Comparison of ENCODE assay signal across 9 mouse cellular contexts in genomic region chr4:65607184-65607631, GRCm38 (mm10). TPM values are rescaled to one million over a fixed set of nuclear protein-coding genes. Genes with fewer than 3 reads are reported as not detected.
DNase-seq lines count a peak whose midpoint lies in the region; ATAC-seq and TF ChIP-seq lines count a peak whose summit lies in the region.
"Had no signal": no experiment of that assay in that cellular context is flagged by ENCODE, and none has a peak within 500 bp of the region (broad histone marks: within the 10 kb centered on the region; RNA-seq: fewer than 3 reads in every experiment).

No protein-coding gene starts in this region.

- H3K36me3 ChIP-seq in heart, embryonic 13.5 days = peaks cover 5% of the 10 kb centered on the region; the same call in 1 of the 2 replicates
- peaks cover 3 to 42% of the 10 kb centered on the region in 2 experiments for H3K36me3 ChIP-seq in CH12.LX (replicated peaks in 1 of 2; ENCODE audit: control insufficient read depth in 1 of 2, insufficient read depth in 1 of 2, low read length in 1 of 2)
- no peaks in the 10 kb centered on the region for H3K36me3 ChIP-seq in liver, embryonic 15.5 days (replicated peaks)
- H3K36me3 ChIP-seq: embryonic facial prominence, embryonic 15.5 days had no signal

- intact Hi-C loops in heart, postnatal 36 days (cut with DNase I) = no loop called here

- no peak for TF ChIP-seq RAD21 in CH12.LX (IDR thresholded peaks at IDR 0.05; ENCODE audit: low read depth, low read length)

- dilution Hi-C loops in CH12.LX (cut with MboI; ENCODE audit: extremely low pct_ligation_motif_present, extremely low pct_unique_long_range_greater_than_20kb, low sequenced_read_pairs) = no loop called here

- DNase-seq in heart, postnatal 36 days = no peak
- DNase-seq in CH12.LX (ENCODE audit: extremely low read depth) = no peak
- peak; percentile 66 for DNase-seq in brain, adult 2 months (ENCODE audit: low read depth, low spot score)
- DNase-seq in thymus, postnatal 25 days = no peak
- no peak for DNase-seq in spleen, postnatal 4 days (ENCODE audit: low spot score in 2 of 2)
- DNase-seq: adrenal gland, postnatal 36 days had no signal

- in situ Hi-C loops in CH12.LX (cut with MboI; ENCODE audit: low pct_ligation_motif_present, low pct_unique_long_range_greater_than_20kb, low sequenced_read_pairs) = no loop called here

- ATAC-seq in heart, embryonic 13.5 days (ENCODE audit: extremely low read depth, insufficient number of reproducible peaks, low FRiP score, low TSS enrichment) = no peak
- peak; percentile 43; the same call in 1 of the 2 replicates for ATAC-seq in liver, embryonic 15.5 days (ENCODE audit: insufficient read depth)

- peak overlapping the region; percentile 72 for H3K27ac ChIP-seq in heart, embryonic 13.5 days (replicated peaks)
- H3K27ac ChIP-seq in CH12.LX (ENCODE audit: insufficient read depth, low read depth) = no peak overlapping the region
- H3K27ac ChIP-seq in liver, embryonic 15.5 days (replicated peaks) = no peak overlapping the region
- H3K27ac ChIP-seq: embryonic facial prominence, embryonic 15.5 days had no signal

- H3K27me3 ChIP-seq in heart, embryonic 13.5 days (replicated peaks) = no peaks in the 10 kb centered on the region
- no peaks in the 10 kb centered on the region for H3K27me3 ChIP-seq in CH12.LX (replicated peaks)
- H3K27me3 ChIP-seq in liver, embryonic 15.5 days = no peaks in the 10 kb centered on the region
- H3K27me3 ChIP-seq: embryonic facial prominence, embryonic 15.5 days had no signal

- H3K4me1 ChIP-seq in heart, embryonic 13.5 days = peaks cover 61% of the 10 kb centered on the region
- peaks cover 14 to 39% of the 10 kb centered on the region in 2 experiments for H3K4me1 ChIP-seq in CH12.LX (ENCODE audit: control insufficient read depth in 1 of 2, insufficient read depth in 2 of 2)
- H3K4me1 ChIP-seq in liver, embryonic 15.5 days (replicated peaks) = peaks cover 34% of the 10 kb centered on the region

- TF ChIP-seq POLR2A in CH12.LX (IDR thresholded peaks at IDR 0.05; ENCODE audit: low read depth, low read length) = no peak

- TF ChIP-seq EP300 in CH12.LX (IDR thresholded peaks at IDR 0.05; ENCODE audit: low read length) = no peak

- 22% methylated on average over 10 of the region's 10 CpGs for WGBS in heart, embryonic 13.5 days
- 43% methylated on average over 10 of the region's 10 CpGs for WGBS in liver, embryonic 15.5 days (ENCODE audit: insufficient replicate concordance)

- no peaks in the 10 kb centered on the region for H3K9me3 ChIP-seq in heart, embryonic 13.5 days
- no peaks in the 10 kb centered on the region for H3K9me3 ChIP-seq in CH12.LX (replicated peaks; ENCODE audit: low read length)
- no peaks in the 10 kb centered on the region for H3K9me3 ChIP-seq in liver, embryonic 15.5 days (replicated peaks)
- H3K9me3 ChIP-seq: embryonic facial prominence, embryonic 15.5 days had no signal

- H3K4me3 ChIP-seq in heart, embryonic 13.5 days = peak overlapping the region; percentile 36
- no peak overlapping the region for H3K4me3 ChIP-seq in CH12.LX (replicated peaks in 1 of 3; ENCODE audit: low read depth in 2 of 3, low read length in 2 of 3, poor library complexity in 1 of 3)
- H3K4me3 ChIP-seq in liver, embryonic 15.5 days (replicated peaks) = no peak overlapping the region
- H3K4me3 ChIP-seq: embryonic facial prominence, embryonic 15.5 days had no signal

- H3K4me2 ChIP-seq in heart, embryonic 13.5 days = peak overlapping the region; percentile 82
- H3K4me2 ChIP-seq in CH12.LX (ENCODE audit: insufficient read depth, low read depth, poor library complexity, severe bottlenecking) = peak overlapping the region; percentile 41; the same call in 1 of the 2 replicates
- H3K4me2 ChIP-seq in liver, embryonic 15.5 days = no peak overlapping the region; the same call in 1 of the 2 replicates
- H3K4me2 ChIP-seq: embryonic facial prominence, embryonic 15.5 days had no signal

- TF ChIP-seq CTCF in CH12.LX (conservative IDR thresholded peaks at IDR 0.05 in 1 of 2, IDR thresholded peaks at IDR 0.05 in 1 of 2; ENCODE audit: low read depth in 2 of 2, low read length in 2 of 2) = no peak

- peaks cover 67% of the 10 kb centered on the region for H3K79me2 ChIP-seq in CH12.LX (replicated peaks; ENCODE audit: control insufficient read depth, extremely low read depth, insufficient read depth, poor library complexity, severe bottlenecking)

- peak overlapping the region; percentile 62 for H3K9ac ChIP-seq in heart, embryonic 13.5 days
- H3K9ac ChIP-seq in CH12.LX (ENCODE audit: insufficient read depth, low read depth) = no peak overlapping the region
- no peak overlapping the region for H3K9ac ChIP-seq in liver, embryonic 15.5 days
- H3K9ac ChIP-seq: embryonic facial prominence, embryonic 15.5 days had no signal

TF ChIP-seq in CH12.LX, 34 proteins besides CTCF, POLR2A, EP300 and RAD21:
- TF ChIP-seq USF2 (conservative IDR thresholded peaks at IDR 0.05; ENCODE audit: low read depth, low read length) (no peak), MEF2A (IDR thresholded peaks at IDR 0.05; ENCODE audit: borderline replicate concordance, low read depth, low read length) (no peak), IRF4 (IDR thresholded peaks at IDR 0.05; ENCODE audit: low read depth, low read length) (no peak), MAZ (IDR thresholded peaks at IDR 0.05; ENCODE audit: low read depth, low read length) (no peak), GABPA (IDR thresholded peaks at IDR 0.05; ENCODE audit: insufficient replicate concordance, low read depth, low read length) (no peak), MYC (IDR thresholded peaks at IDR 0.05; ENCODE audit: low read depth, low read length) (no peak), KAT2A (IDR thresholded peaks at IDR 0.05; ENCODE audit: insufficient replicate concordance, low read length) (no peak), NRF1 (IDR thresholded peaks at IDR 0.05; ENCODE audit: low read depth, low read length) (no peak), ZMIZ1 (IDR thresholded peaks at IDR 0.05; ENCODE audit: low read depth, low read length) (no peak), ELF1 (IDR thresholded peaks at IDR 0.05; ENCODE audit: low read depth, low read length) (no peak), ZKSCAN1 (IDR thresholded peaks at IDR 0.05; ENCODE audit: borderline replicate concordance, low read depth, low read length) (no peak), E2F4 (IDR thresholded peaks at IDR 0.05; ENCODE audit: insufficient replicate concordance, low read depth, low read length) (no peak), POLR2AphosphoS2 (IDR thresholded peaks at IDR 0.05; ENCODE audit: low read depth, low read length) (no peak), CHD1 (IDR thresholded peaks at IDR 0.05; ENCODE audit: low read depth, low read length) (no peak), JUND (conservative IDR thresholded peaks at IDR 0.05; ENCODE audit: low read depth, low read length) (no peak), BHLHE40 (IDR thresholded peaks at IDR 0.05; ENCODE audit: low read depth, low read length) (no peak)
TF ChIP-seq in CH12.LX: peak in this region for 0.

RNA-seq across cellular contexts. Expression of gene Trim32, which starts 2.4 kb away (rescaled TPM):
- 29.5 and 32.7 TPM in 2 replicates for polyA plus RNA-seq in heart, embryonic 13.5 days (2015; fragmentation: Nextera tagmentation; extraction: Ambion mirVana)
- 10 to 100 TPM; 14.6 to 20.1 TPM for total RNA-seq in heart, postnatal 36 days (2021)
- total RNA-seq in CH12.LX (2012; rRNA removed) (22.3 and 23.7 TPM in 2 replicates), CH12.LX (2014; rRNA removed) (19.8 and 23.4 TPM in 2 replicates)
- 24.7 and 26.2 TPM in 2 replicates for polyA plus RNA-seq in CH12.LX (2012; ENCODE audit: insufficient read length, low read depth)
- 6.0 and 6.1 TPM in 2 replicates for polyA plus RNA-seq in liver, embryonic 15.5 days (2015; fragmentation: Nextera tagmentation; extraction: Ambion mirVana)
